Mouse (Mus musculus) neural tube, embryonic 15.5 days (tissue): ENCODE measurements at regions not wholly inside any gene's neighbourhood (a gene's known extent, or its start where the extent isn't known, plus 50 kb on each side); places are given as distances from the start of the nearest gene placed in this dataset.

Source experiments
- ATAC-seq: fragments of 200-750 bp; cut with Nextera tagmentation; 2 replicates; pipeline ENCODE4 v1.8.0; 2017; ENCODE audit warnings: mild to moderate bottlenecking, moderate TSS enrichment, moderate library complexity; ENCODE audit not compliant: low FRiP score
- H3K27ac ChIP-seq: fragments of 300-500 bp; sonication (generic); replicated peaks from 2 replicates; pipeline ENCODE4 v1.5.1; 2015; ENCODE audit warnings: mild to moderate bottlenecking, inconsistent platforms
- H3K27me3 ChIP-seq: fragments of 300-500 bp; sonication (generic); replicated peaks from 2 replicates; pipeline ENCODE4 v1.6.1; 2015; ENCODE audit warnings: inconsistent platforms
- H3K36me3 ChIP-seq: fragments of 300-500 bp; sonication (generic); 2 replicates; pipeline ENCODE4 v1.6.1; 2015; ENCODE audit warnings: inconsistent platforms
- H3K4me1 ChIP-seq: fragments of 300-500 bp; sonication (generic); 2 replicates; pipeline ENCODE4 v1.6.1; 2015; ENCODE audit warnings: inconsistent platforms
- H3K4me2 ChIP-seq: fragments of 300-500 bp; sonication (generic); 2 replicates; pipeline ENCODE4 v1.6.1; 2015; ENCODE audit warnings: inconsistent platforms, mild to moderate bottlenecking, moderate library complexity
- H3K4me3 ChIP-seq: fragments of 300-500 bp; sonication (generic); replicated peaks from 2 replicates; pipeline ENCODE4 v1.5.1; 2015; ENCODE audit warnings: mild to moderate bottlenecking, inconsistent platforms
- H3K9ac ChIP-seq: fragments of 300-500 bp; sonication (generic); replicated peaks from 2 replicates; pipeline ENCODE4 v1.6.1; 2015; ENCODE audit warnings: mild to moderate bottlenecking, inconsistent platforms
- H3K9me3 ChIP-seq: fragments of 300-500 bp; sonication (generic); replicated peaks from 2 replicates; pipeline ENCODE4 v1.6.1; 2016; ENCODE audit warnings: inconsistent platforms
- WGBS: fragments of 180-500 bp; shearing (Covaris S2); methylation state at CpG from one replicate; pipeline ENCODE4 v1.1.7; 2015; ENCODE audit warnings: mixed read lengths; 5-methylcytosine and 5-hydroxymethylcytosine counted together

- whole genome bisulfite sequencing, result 16% methylated on average over 9 of the region's 9 CpGs
- H3K4me1 ChIP-seq, result peaks cover 39% of the 10 kb centered on the region
These were observed 230.6 kb upstream of the Smim15 start for GRCm38 (mm10) chr13:107813562-107814161.

GRCm38 (mm10) chr13:107812014-107812413 is 232.2 kb upstream of the Smim15 start:
- peaks cover 36% of the 10 kb centered on the region for H3K4me1 ChIP-seq
- ATAC-seq, result no peak
- no peak overlapping the region for H3K4me3 ChIP-seq
- no peak overlapping the region for H3K27ac ChIP-seq
- no peak overlapping the region for H3K4me2 ChIP-seq
- no peaks in the 10 kb centered on the region for H3K9me3 ChIP-seq
- no peaks in the 10 kb centered on the region for H3K36me3 ChIP-seq
- no peak overlapping the region for H3K9ac ChIP-seq
- WGBS, result 53% methylated on average over 5 of the region's 5 CpGs
- H3K27me3 ChIP-seq, result no peaks in the 10 kb centered on the region

More at GRCm38 (mm10) chr13:107813562-107814161, 230.6 kb upstream of the Smim15 start:
- no peak overlapping the region for H3K9ac ChIP-seq
- no peaks in the 10 kb centered on the region for H3K9me3 ChIP-seq
- H3K27ac ChIP-seq, result no peak overlapping the region
- no peak overlapping the region for H3K4me3 ChIP-seq
- ATAC-seq, result no peak; the same call in 1 of the 2 replicates
- H3K4me2 ChIP-seq, result no peak overlapping the region
- no peaks in the 10 kb centered on the region for H3K27me3 ChIP-seq
- H3K36me3 ChIP-seq, result no peaks in the 10 kb centered on the region

- H3K4me1 ChIP-seq, result peaks cover 36% of the 10 kb centered on the region
These were observed 233.4 kb upstream of the Smim15 start for GRCm38 (mm10) chr13:107810802-107811192.

GRCm38 (mm10) chr13:107810060-107810801 is 234.0 kb upstream of the Smim15 start:
- Histone ChIP-seq H3K4me2 (no peak overlapping the region), H3K36me3 (no peaks in the 10 kb centered on the region), H3K27me3 (no peaks in the 10 kb centered on the region), H3K4me3 (no peak overlapping the region), H3K27ac (no peak overlapping the region), H3K9ac (no peak overlapping the region), H3K9me3 (no peaks in the 10 kb centered on the region), H3K4me1 (peaks cover 36% of the 10 kb centered on the region)
- no peak for ATAC-seq
- WGBS, result 79% methylated on average over 9 of the region's 9 CpGs

More at GRCm38 (mm10) chr13:107810802-107811192, 233.4 kb upstream of the Smim15 start:
- Histone ChIP-seq H3K4me2 (no peak overlapping the region), H3K27ac (no peak overlapping the region), H3K4me3 (no peak overlapping the region), H3K9ac (no peak overlapping the region), H3K9me3 (no peaks in the 10 kb centered on the region), H3K36me3 (no peaks in the 10 kb centered on the region), H3K27me3 (no peaks in the 10 kb centered on the region)
- ATAC-seq, result no peak
- 77% methylated on average over 9 of the region's 9 CpGs for WGBS

GRCm38 (mm10) chr13:107808961-107809360 is 235.3 kb upstream of the Smim15 start:
- H3K4me1 ChIP-seq, result peaks cover 28% of the 10 kb centered on the region
- no peak overlapping the region for H3K27ac ChIP-seq
- no peaks in the 10 kb centered on the region for H3K9me3 ChIP-seq
- H3K4me2 ChIP-seq, result no peak overlapping the region
- H3K9ac ChIP-seq, result no peak overlapping the region
- no peak overlapping the region for H3K4me3 ChIP-seq
- H3K27me3 ChIP-seq, result no peaks in the 10 kb centered on the region
- 0 out of 2 replicates have a peak, but pooled peaks cover 3% of the 10 kb centered on the region for H3K36me3 ChIP-seq
- ATAC-seq, result no peak
- WGBS, result 81% methylated on average over 2 of the region's 2 CpGs

GRCm38 (mm10) chr13:107804418-107804817 is 239.8 kb upstream of the Smim15 start:
- 97% methylated on average over 1 of the region's 1 CpGs for WGBS
- H3K4me2 ChIP-seq, result no peak overlapping the region
- H3K9me3 ChIP-seq, result no peaks in the 10 kb centered on the region
- H3K27ac ChIP-seq, result no peak overlapping the region
- no peak for ATAC-seq
- H3K4me1 ChIP-seq, result peaks cover 19% of the 10 kb centered on the region
- no peak overlapping the region for H3K9ac ChIP-seq
- H3K36me3 ChIP-seq, result 0 out of 2 replicates have a peak, but pooled peaks cover 3% of the 10 kb centered on the region
- H3K4me3 ChIP-seq, result no peak overlapping the region
- no peaks in the 10 kb centered on the region for H3K27me3 ChIP-seq

- Histone ChIP-seq H3K27ac (no peak overlapping the region), H3K4me1 (peaks cover 50% of the 10 kb centered on the region), H3K27me3 (no peaks in the 10 kb centered on the region), H3K9me3 (no peaks in the 10 kb centered on the region), H3K4me2 (no peak overlapping the region), H3K9ac (no peak overlapping the region), H3K36me3 (no peaks in the 10 kb centered on the region), H3K4me3 (no peak overlapping the region)
- ATAC-seq, result no peak
- 26% methylated on average over 13 of the region's 13 CpGs for WGBS
These were observed 244.9 kb upstream of the Smim15 start for GRCm38 (mm10) chr13:107799199-107799945.

- Histone ChIP-seq H3K4me3 (no peak overlapping the region), H3K4me2 (no peak overlapping the region), H3K27ac (no peak overlapping the region), H3K9me3 (no peaks in the 10 kb centered on the region), H3K36me3 (no peaks in the 10 kb centered on the region), H3K27me3 (no peaks in the 10 kb centered on the region), H3K9ac (no peak overlapping the region), H3K4me1 (peaks cover 61% of the 10 kb centered on the region)
- WGBS, result 52% methylated on average over 7 of the region's 7 CpGs
- ATAC-seq, result no peak
These were observed 246.1 kb upstream of the Smim15 start for GRCm38 (mm10) chr13:107798144-107798543.

GRCm38 (mm10) chr13:107795516-107795915 is 248.7 kb upstream of the Smim15 start:
- H3K27ac ChIP-seq, result no peak overlapping the region
- no peak for ATAC-seq
- H3K36me3 ChIP-seq, result no peaks in the 10 kb centered on the region
- H3K9ac ChIP-seq, result no peak overlapping the region
- no peaks in the 10 kb centered on the region for H3K9me3 ChIP-seq
- no peaks in the 10 kb centered on the region for H3K27me3 ChIP-seq
- 34% methylated on average over 3 of the region's 3 CpGs for WGBS
- no peak overlapping the region for H3K4me3 ChIP-seq
- H3K4me2 ChIP-seq, result no peak overlapping the region
- peaks cover 66% of the 10 kb centered on the region for H3K4me1 ChIP-seq

- H3K9me3 ChIP-seq, result no peaks in the 10 kb centered on the region
- H3K9ac ChIP-seq, result no peak overlapping the region
- H3K36me3 ChIP-seq, result no peaks in the 10 kb centered on the region
- H3K4me2 ChIP-seq, result no peak overlapping the region
- no peaks in the 10 kb centered on the region for H3K27me3 ChIP-seq
- H3K27ac ChIP-seq, result no peak overlapping the region
- WGBS, result 82% methylated on average over 9 of the region's 9 CpGs
- ATAC-seq, result no peak
- H3K4me3 ChIP-seq, result no peak overlapping the region
- H3K4me1 ChIP-seq, result peaks cover 45% of the 10 kb centered on the region
These were observed 252.5 kb upstream of the Smim15 start for GRCm38 (mm10) chr13:107791770-107792169.

GRCm38 (mm10) chr13:107784971-107785370 is 259.3 kb upstream of the Smim15 start:
- WGBS, result 31% methylated on average over 5 of the region's 5 CpGs
- Histone ChIP-seq H3K4me2 (no peak overlapping the region), H3K27ac (no peak overlapping the region), H3K9ac (no peak overlapping the region), H3K27me3 (no peaks in the 10 kb centered on the region), H3K9me3 (no peaks in the 10 kb centered on the region), H3K36me3 (no peaks in the 10 kb centered on the region), H3K4me3 (no peak overlapping the region), H3K4me1 (peaks cover 11% of the 10 kb centered on the region)
- ATAC-seq, result no peak

- 90% methylated on average over 8 of the region's 8 CpGs for WGBS
- H3K27me3 ChIP-seq, result no peaks in the 10 kb centered on the region
- H3K9ac ChIP-seq, result no peak overlapping the region
- H3K9me3 ChIP-seq, result no peaks in the 10 kb centered on the region
- no peak overlapping the region for H3K27ac ChIP-seq
- H3K4me1 ChIP-seq, result peaks cover 6% of the 10 kb centered on the region
- H3K4me3 ChIP-seq, result no peak overlapping the region
- H3K4me2 ChIP-seq, result no peak overlapping the region
- no peak for ATAC-seq
- H3K36me3 ChIP-seq, result no peaks in the 10 kb centered on the region
These were observed 262.5 kb upstream of the Smim15 start for GRCm38 (mm10) chr13:107781741-107782140.
